Mouse (Mus musculus) left cerebral cortex, postnatal 10 days (tissue): Measurements from ENCODE around the gene Hcn3. TPM values are rescaled to one million over a fixed set of nuclear protein-coding genes. Genes with fewer than 3 reads are reported as not detected.

ENCODE experiments used
- DNase-seq, 2 experiments: peaks; one replicate each; pipeline ENCODE4 v3.0.0; 2021 to 2022; ENCODE audit warnings: low spot score in 2 of 2, mixed read lengths in 1 of 2; ENCODE audit errors: extremely low spot score in 1 of 2
- intact Hi-C: fragments of 180-260 bp; cut with DNase I; formaldehyde crosslinking; loops from one replicate; pipeline ENCODE4 v1.15.1; 2025
- total RNA-seq, 2 experiments: library from RNA; stranded (reverse); gene quantifications; 2 replicates each; pipeline ENCODE4 v1.2.3; 2021

Hcn3 gene
- total RNA-seq, 2 experiments from 2014 or later = 37.0 to 48.6 TPM

GRCm38 (mm10) chr3:89113058-89113457 lies 46.9 kb downstream of the Hcn3 start:
- intact Hi-C loops = no loop called here
- DNase-seq = no peak

- no peak for DNase-seq
- intact Hi-C loops = no loop called here
Observed at GRCm38 (mm10) chr3:89108146-89108545, 51.9 kb downstream of the Hcn3 start.

GRCm38 (mm10) chr3:89107545-89107944 lies 52.5 kb downstream of the Hcn3 start:
- no peak for DNase-seq
- intact Hi-C loops = no loop called here

GRCm38 (mm10) chr3:89106881-89107280 lies 53.1 kb downstream of the Hcn3 start:
- intact Hi-C loops = no loop called here

GRCm38 (mm10) chr3:89103291-89103595 lies 56.8 kb downstream of the Hcn3 start:
- DNase-seq = no peak
- intact Hi-C loops = no loop called here

More at GRCm38 (mm10) chr3:89106881-89107280, 53.1 kb downstream of the Hcn3 start:
- no peak for DNase-seq

GRCm38 (mm10) chr3:89102495-89103290 lies 57.3 kb downstream of the Hcn3 start:
- DNase-seq = no peak
- intact Hi-C loops = no loop called here

GRCm38 (mm10) chr3:89101812-89102494 lies 58.0 kb downstream of the Hcn3 start, which contains the start of gene Fdps:
Fdps (minus strand) TSS chr3:89101959.
- DNase-seq = peak; percentile 97 to 99
- intact Hi-C loops = no loop called here

GRCm38 (mm10) chr3:89101459-89101811 lies 58.6 kb downstream of the Hcn3 start:
- DNase-seq = peak in 1 of 2 experiments; percentile 65
- intact Hi-C loops = no loop called here

- peak in 1 of 2 experiments; percentile 71 for DNase-seq
- intact Hi-C loops = no loop called here
Observed at GRCm38 (mm10) chr3:89100811-89101210, 59.2 kb downstream of the Hcn3 start, which contains the start of gene Gm43738. Gm43738 (minus strand) TSS chr3:89101099.

Other genes with a start within 250 kb of the Hcn3 start
- 10 to 100 TPM; 28.9 to 31.9 TPM for gene Msto1, start 246.2 kb downstream of the Hcn3 start, total RNA-seq
- 10 to 100 TPM; 59.9 to 62.0 TPM for gene Ash1l, start 209.6 kb downstream of the Hcn3 start, total RNA-seq
- gene Dap3, start 209.0 kb downstream of the Hcn3 start, total RNA-seq = 100 to 1,000 TPM; 116 to 120 TPM
- 100 to 1,000 TPM; 208 to 210 TPM for gene Rusc1, start 66.9 kb downstream of the Hcn3 start, total RNA-seq
- gene Gm43738, start 59.1 kb downstream of the Hcn3 start, total RNA-seq = under 1 TPM in 1 of 2 experiments, not detected in 1; 0.19 TPM
- gene Fdps, start 58.2 kb downstream of the Hcn3 start, total RNA-seq = 100 to 1,000 TPM; 165 to 177 TPM
- not detected for gene Pklr, start 24.1 kb downstream of the Hcn3 start, total RNA-seq
- gene Clk2, start 4.6 kb upstream of the Hcn3 start, total RNA-seq = 10 to 100 TPM; 42.3 to 47.3 TPM
- gene Scamp3, start 17.3 kb upstream of the Hcn3 start, total RNA-seq = 10 to 100 TPM; 80.5 to 81.1 TPM
- 10 to 100 TPM; 59.6 to 66.2 TPM for gene Fam189b, start 22.9 kb upstream of the Hcn3 start, total RNA-seq
- gene Gba, start 42.7 kb upstream of the Hcn3 start, total RNA-seq = 10 to 100 TPM; 66.2 to 68.0 TPM
- 10 to 100 TPM; 27.8 to 31.4 TPM for gene Thbs3, start 55.0 kb upstream of the Hcn3 start, total RNA-seq
- 100 to 1,000 TPM in 1 of 2 experiments, 10 to 100 TPM in 1; 98.6 to 102 TPM for gene Mtx1, start 66.9 kb upstream of the Hcn3 start, total RNA-seq
- 1 to 10 TPM in 1 of 2 experiments, under 1 TPM in 1; 0.58 to 1.8 TPM for gene Muc1, start 68.9 kb upstream of the Hcn3 start, total RNA-seq
- gene Krtcap2, start 85.8 kb upstream of the Hcn3 start, total RNA-seq = 10 to 100 TPM; 72.1 to 92.1 TPM
- gene Trim46, start 86.1 kb upstream of the Hcn3 start, total RNA-seq = 100 to 1,000 TPM; 112 to 118 TPM
- 10 to 100 TPM; 47.1 to 51.1 TPM for gene Dpm3, start 99.2 kb upstream of the Hcn3 start, total RNA-seq
- 10 to 100 TPM; 17.9 to 22.3 TPM for gene Slc50a1, start 110.4 kb upstream of the Hcn3 start, total RNA-seq
- 1 to 10 TPM; 3.3 to 4.4 TPM for gene Efna1, start 120.9 kb upstream of the Hcn3 start, total RNA-seq
- 10 to 100 TPM; 47.7 to 56.7 TPM for gene Efna3, start 162.8 kb upstream of the Hcn3 start, total RNA-seq
- gene Efna4, start 177.8 kb upstream of the Hcn3 start, total RNA-seq = 1 to 10 TPM in 1 of 2 experiments, under 1 TPM in 1; 0.34 to 1.1 TPM
- 10 to 100 TPM; 93.0 to 96.9 TPM for gene Adam15, start 189.8 kb upstream of the Hcn3 start, total RNA-seq
- under 1 TPM; 0.39 to 0.41 TPM for gene Dcst2, start 201.8 kb upstream of the Hcn3 start, total RNA-seq
- not detected for gene Dcst1, start 205.1 kb upstream of the Hcn3 start, total RNA-seq
- gene Zbtb7b, start 234.6 kb upstream of the Hcn3 start, total RNA-seq = 1 to 10 TPM; 6.9 TPM
- gene Lenep, start 242.6 kb upstream of the Hcn3 start, total RNA-seq = not detected